Mouse (Mus musculus) liver, embryonic 15.5 days (tissue): Measurements from ENCODE around the gene Med4. TPM values are rescaled to one million over a fixed set of nuclear protein-coding genes. Genes with fewer than 3 reads are reported as not detected.
A peak's percentile ranks its signal among the peaks of the same experiment; 100 is the strongest.
"Not testable (repeated sequence)": the region's sequence is repeated elsewhere in the genome, so short reads cannot be mapped to it uniquely, and the experiment has no call there.

ENCODE experiments used
- ATAC-seq: fragments of 200-750 bp; cut with Nextera tagmentation; 2 replicates; pipeline ENCODE4 v1.8.0; 2017; ENCODE audit warnings: moderate number of reproducible peaks, mild to moderate bottlenecking, moderate library complexity; ENCODE audit not compliant: insufficient read depth
- H3K27ac ChIP-seq: fragments of 300-500 bp; sonication (generic); replicated peaks from 2 replicates; pipeline ENCODE4 v1.5.1; 2015; ENCODE audit warnings: mild to moderate bottlenecking, inconsistent platforms
- H3K27me3 ChIP-seq: fragments of 300-500 bp; sonication (generic); 2 replicates; pipeline ENCODE4 v1.6.1; 2015; ENCODE audit warnings: mild to moderate bottlenecking, inconsistent platforms
- H3K36me3 ChIP-seq: fragments of 300-500 bp; sonication (generic); replicated peaks from 2 replicates; pipeline ENCODE4 v1.6.1; 2015; ENCODE audit warnings: moderate library complexity, mild to moderate bottlenecking, inconsistent platforms
- H3K4me1 ChIP-seq: fragments of 300-500 bp; sonication (generic); replicated peaks from 2 replicates; pipeline ENCODE4 v1.6.1; 2015; ENCODE audit warnings: inconsistent platforms
- H3K4me2 ChIP-seq: fragments of 300-500 bp; sonication (generic); 2 replicates; pipeline ENCODE4 v1.6.1; 2015; ENCODE audit warnings: moderate library complexity, mild to moderate bottlenecking, inconsistent platforms
- H3K4me3 ChIP-seq: fragments of 300-500 bp; sonication (generic); replicated peaks from 2 replicates; pipeline ENCODE4 v1.5.1; 2015; ENCODE audit warnings: mild to moderate bottlenecking, inconsistent platforms
- H3K9ac ChIP-seq: fragments of 300-500 bp; sonication (generic); 2 replicates; pipeline ENCODE4 v1.6.1; 2015; ENCODE audit warnings: moderate library complexity, mild to moderate bottlenecking, inconsistent platforms
- H3K9me3 ChIP-seq: fragments of 300-500 bp; sonication (generic); replicated peaks from 2 replicates; pipeline ENCODE4 v1.6.1; 2016; ENCODE audit warnings: inconsistent platforms
- WGBS: fragments of 180-500 bp; shearing (Covaris S2); methylation state at CpG from one replicate; pipeline ENCODE4 v1.1.7; 2015; ENCODE audit warnings: mixed read lengths; ENCODE audit not compliant: insufficient replicate concordance; 5-methylcytosine and 5-hydroxymethylcytosine counted together
- polyA plus RNA-seq: library from polyadenylated mRNA; unstranded; fragments of >200 nt; fragmentation: Nextera tagmentation; extraction: Ambion mirVana; gene quantifications from 2 replicates; pipeline ENCODE4 v1.2.1, GENCODE M21; 2015

The Med4 gene
- polyA plus RNA-seq, 1 experiment from 2014 or later: 29.3 TPM

GRCm38 (mm10) chr14:73502591-73503184 is 7.1 kb upstream of the Med4 start:
- Histone ChIP-seq H3K27ac (no peak overlapping the region), H3K9me3 (no peaks in the 10 kb centered on the region), H3K4me1 (peaks cover under 1% of the 10 kb centered on the region; the same call in 1 of the 2 replicates), H3K4me3 (no peak overlapping the region), H3K9ac (no peak overlapping the region), H3K36me3 (no peaks in the 10 kb centered on the region), H3K27me3 (no peaks in the 10 kb centered on the region; the same call in none of the 2 replicates), H3K4me2 (no peak overlapping the region)
- no peak for ATAC-seq
- WGBS: 45% methylated on average over 7 of the region's 7 CpGs

GRCm38 (mm10) chr14:73503237-73503933 is 6.4 kb upstream of the Med4 start:
- Histone ChIP-seq H3K27ac (no peak overlapping the region), H3K9me3 (no peaks in the 10 kb centered on the region), H3K27me3 (no peaks in the 10 kb centered on the region; the same call in none of the 2 replicates), H3K4me2 (no peak overlapping the region), H3K9ac (no peak overlapping the region), H3K4me3 (no peak overlapping the region), H3K36me3 (no peaks in the 10 kb centered on the region), H3K4me1 (peaks cover 5% of the 10 kb centered on the region; the same call in 1 of the 2 replicates)
- WGBS: 35% methylated on average over 13 of the region's 13 CpGs
- no peak for ATAC-seq

- H3K4me1 ChIP-seq: peaks cover 16% of the 10 kb centered on the region
- no peaks in the 10 kb centered on the region; the same call in 1 of the 2 replicates for H3K27me3 ChIP-seq
- H3K9ac ChIP-seq: no peak overlapping the region
- 51% methylated on average over 8 of the region's 8 CpGs for WGBS
- ATAC-seq: no peak
- H3K9me3 ChIP-seq: no peaks in the 10 kb centered on the region
- H3K4me3 ChIP-seq: no peak overlapping the region
- no peak overlapping the region for H3K27ac ChIP-seq
- no peak overlapping the region for H3K4me2 ChIP-seq
- no peaks in the 10 kb centered on the region for H3K36me3 ChIP-seq
These were observed 3.5 kb upstream of the Med4 start for GRCm38 (mm10) chr14:73506283-73506682.

- no peak for ATAC-seq
- 72% methylated on average over 15 of the region's 15 CpGs for WGBS
- no peak overlapping the region for H3K9ac ChIP-seq
- H3K4me1 ChIP-seq: peaks cover 25% of the 10 kb centered on the region
- no peaks in the 10 kb centered on the region; the same call in 1 of the 2 replicates for H3K27me3 ChIP-seq
- H3K4me3 ChIP-seq: 0 out of 2 replicates have a peak overlapping the region, but pooled peaks have one; percentile 1
- no peaks in the 10 kb centered on the region for H3K9me3 ChIP-seq
- H3K4me2 ChIP-seq: peak overlapping the region; percentile 37
- no peak overlapping the region for H3K27ac ChIP-seq
- peaks cover 8% of the 10 kb centered on the region; the same call in 1 of the 2 replicates for H3K36me3 ChIP-seq
These were observed 2.6 kb upstream of the Med4 start for GRCm38 (mm10) chr14:73507200-73507599.

- peak; percentile 31; the same call in 1 of the 2 replicates for ATAC-seq
- Histone ChIP-seq H3K27me3 (no peaks in the 10 kb centered on the region; the same call in 1 of the 2 replicates), H3K4me3 (0 out of 2 replicates have a peak overlapping the region, but pooled peaks have one; percentile 1), H3K9ac (no peak overlapping the region), H3K4me2 (peak overlapping the region; percentile 37), H3K4me1 (peaks cover 29% of the 10 kb centered on the region), H3K27ac (no peak overlapping the region), H3K36me3 (peaks cover 9% of the 10 kb centered on the region; the same call in 1 of the 2 replicates), H3K9me3 (no peaks in the 10 kb centered on the region)
- WGBS: 48% methylated on average over 11 of the region's 11 CpGs
These were observed 2.0 kb upstream of the Med4 start for GRCm38 (mm10) chr14:73507702-73508376.

- peaks cover 29% of the 10 kb centered on the region for H3K4me1 ChIP-seq
- 72% methylated on average over 6 of the region's 6 CpGs for WGBS
These were observed 1.0 kb upstream of the Med4 start for GRCm38 (mm10) chr14:73508630-73509395.

GRCm38 (mm10) chr14:73524136-73524535 is 14.3 kb downstream of the Med4 start:
- peaks cover 7% of the 10 kb centered on the region; the same call in 1 of the 2 replicates for H3K4me1 ChIP-seq
- H3K4me2 ChIP-seq: peak overlapping the region; percentile 69
- no peaks in the 10 kb centered on the region for H3K9me3 ChIP-seq
- 0 out of 2 replicates have a peak, but pooled peaks cover 7% of the 10 kb centered on the region for H3K27me3 ChIP-seq
- no peak for ATAC-seq
- H3K4me3 ChIP-seq: peak overlapping the region; percentile 66
- 40% methylated on average over 3 of the region's 3 CpGs for WGBS
- H3K36me3 ChIP-seq: no peaks in the 10 kb centered on the region
- no peak overlapping the region for H3K9ac ChIP-seq
- 0 out of 2 replicates have a peak overlapping the region, but pooled peaks have one; percentile 57 for H3K27ac ChIP-seq

More at GRCm38 (mm10) chr14:73508630-73509395, 1.0 kb upstream of the Med4 start:
- Histone ChIP-seq H3K27me3 (no peaks in the 10 kb centered on the region; the same call in 1 of the 2 replicates), H3K27ac (no peak overlapping the region), H3K9ac (no peak overlapping the region), H3K36me3 (peaks cover 11% of the 10 kb centered on the region; the same call in 1 of the 2 replicates), H3K4me2 (no peak overlapping the region), H3K9me3 (no peaks in the 10 kb centered on the region), H3K4me3 (no peak overlapping the region)
- no peak for ATAC-seq

- Histone ChIP-seq H3K27me3 (0 out of 2 replicates have a peak, but pooled peaks cover 7% of the 10 kb centered on the region), H3K27ac (peak within 1 kb of the TSS; percentile 82), H3K9ac (peak within 1 kb of the TSS; percentile 63), H3K9me3 (no peaks in the 10 kb centered on the region), H3K4me3 (peak within 1 kb of the TSS; percentile 66), H3K4me1 (peaks cover 7% of the 10 kb centered on the region; the same call in 1 of the 2 replicates), H3K4me2 (peak within 1 kb of the TSS; percentile 69), H3K36me3 (no peaks in the 10 kb centered on the region)
- peak; percentile 100 for ATAC-seq
- WGBS: under 1% methylated on average over 40 of the region's 41 CpGs
These were observed 15.1 kb downstream of the Med4 start, which contains the start of gene Sucla2 for GRCm38 (mm10) chr14:73524766-73525448. Gene Sucla2 (plus strand): TSS chr14:73525319.

GRCm38 (mm10) chr14:73528661-73529060 is 18.8 kb downstream of the Med4 start:
- H3K27ac ChIP-seq, H3K36me3 ChIP-seq, H3K9ac ChIP-seq, H3K9me3 ChIP-seq, H3K27me3 ChIP-seq, H3K4me2 ChIP-seq, ATAC-seq, H3K4me1 ChIP-seq, H3K4me3 ChIP-seq: not testable (repeated sequence)
- WGBS: 65% methylated on average over 3 of the region's 3 CpGs
